Mouse (Mus musculus): Measurements from ENCODE around the gene Fam120b.

GRCm38 (mm10) chr17:15356526-15356925 is 39.5 kb upstream of the Fam120b start:
- TF ChIP-seq POLR2A (IDR thresholded peaks at IDR 0.05; ENCODE audit: extremely low read depth, insufficient read depth, low read length) = no peak
- no peak for TF ChIP-seq CTCF (IDR thresholded peaks at IDR 0.05; ENCODE audit: low read depth, low read length)

Data from liver, adult 2 months (tissue).